Mouse (Mus musculus) midbrain, embryonic 11.5 days (tissue): ENCODE data around the gene Chd9. TPM values are rescaled to one million over a fixed set of nuclear protein-coding genes. Genes with fewer than 3 reads are reported as not detected.

Experiments used
- ATAC-seq: fragments of 200-750 bp; cut with Nextera tagmentation; 2 replicates; pipeline ENCODE4 v1.8.0; 2017; ENCODE audit warnings: moderate TSS enrichment, moderate library complexity; ENCODE audit not compliant: low FRiP score
- DNase-seq: peaks from one replicate; pipeline ENCODE4 v3.0.0; 2015; ENCODE audit warnings: low spot score; ENCODE audit errors: missing footprints
- H3K27ac ChIP-seq: fragments of 300-500 bp; sonication (generic); 2 replicates; pipeline ENCODE4 v1.5.1; 2014; ENCODE audit warnings: low read depth, low read length
- H3K27me3 ChIP-seq: fragments of 300-500 bp; sonication (generic); 2 replicates; pipeline ENCODE4 v1.6.1; 2014; ENCODE audit warnings: mild to moderate bottlenecking, low read length, moderate library complexity, mixed read lengths; ENCODE audit not compliant: control insufficient read depth, insufficient read depth
- H3K36me3 ChIP-seq: fragments of 300-500 bp; sonication (generic); 2 replicates; pipeline ENCODE4 v1.6.1; 2014; ENCODE audit warnings: mild to moderate bottlenecking, low read length, moderate library complexity, mixed read lengths; ENCODE audit not compliant: control insufficient read depth, insufficient read depth
- H3K4me1 ChIP-seq: fragments of 300-500 bp; sonication (generic); 2 replicates; pipeline ENCODE4 v1.6.1; 2014; ENCODE audit warnings: low read length; ENCODE audit not compliant: control insufficient read depth, insufficient read depth
- H3K4me2 ChIP-seq: fragments of 300-500 bp; sonication (generic); 2 replicates; pipeline ENCODE4 v1.6.1; 2014; ENCODE audit warnings: mild to moderate bottlenecking, moderate library complexity
- H3K4me3 ChIP-seq: fragments of 300-500 bp; sonication (generic); 2 replicates; pipeline ENCODE4 v1.5.1; 2014; ENCODE audit warnings: low read depth, low read length
- H3K9ac ChIP-seq: fragments of 300-500 bp; sonication (generic); 2 replicates; pipeline ENCODE4 v1.6.1; 2014; ENCODE audit warnings: low read length
- H3K9me3 ChIP-seq: fragments of 300-500 bp; sonication (generic); 2 replicates; pipeline ENCODE4 v1.6.1; 2016; ENCODE audit warnings: low read length; ENCODE audit not compliant: control insufficient read depth
- WGBS: fragments of 180-500 bp; shearing (Covaris S2); extraction: QIAGEN DNeasy Blood & Tissue Kit; methylation state at CpG from one replicate; pipeline ENCODE4 v1.1.7; 2014; 5-methylcytosine and 5-hydroxymethylcytosine counted together
- polyA plus RNA-seq: library from polyadenylated mRNA; unstranded; fragments of >200 nt; fragmentation: Nextera tagmentation; extraction: Ambion mirVana; gene quantifications from 2 replicates; pipeline ENCODE4 v1.2.1, GENCODE M21; 2014

Gene Chd9
- polyA plus RNA-seq, 1 experiment from 2014 or later, result 35.8 TPM

GRCm38 (mm10) chr8:90862038-90862437 lies 33.9 kb downstream of the Chd9 start:
- no peaks in the 10 kb centered on the region for H3K27me3 ChIP-seq
- ATAC-seq (peak; percentile 94), DNase-seq (peak; percentile 95)
- 2% methylated on average over 9 of the region's 9 CpGs for WGBS
- peak overlapping the region; percentile 76 for H3K27ac ChIP-seq
- peaks cover 18% of the 10 kb centered on the region for H3K4me1 ChIP-seq
- no peaks in the 10 kb centered on the region for H3K9me3 ChIP-seq
- no peaks in the 10 kb centered on the region for H3K36me3 ChIP-seq
- peak overlapping the region; percentile 25; the same call in 1 of the 2 replicates for H3K4me2 ChIP-seq
- no peak overlapping the region for H3K4me3 ChIP-seq
- H3K9ac ChIP-seq, result 0 out of 2 replicates have a peak overlapping the region, but pooled peaks have one; percentile 21

- WGBS, result 96% methylated on average over 2 of the region's 2 CpGs
- H3K36me3 ChIP-seq, result no peaks in the 10 kb centered on the region
- no peak overlapping the region for H3K4me2 ChIP-seq
- no peaks in the 10 kb centered on the region for H3K27me3 ChIP-seq
- H3K9ac ChIP-seq, result no peak overlapping the region
- no peaks in the 10 kb centered on the region for H3K9me3 ChIP-seq
- DNase-seq, result no peak
- H3K4me1 ChIP-seq, result peaks cover 30% of the 10 kb centered on the region
- ATAC-seq, result no peak
- no peak overlapping the region for H3K27ac ChIP-seq
- H3K4me3 ChIP-seq, result no peak overlapping the region
Observed at GRCm38 (mm10) chr8:90867061-90867460, 38.9 kb downstream of the Chd9 start.

- Histone ChIP-seq H3K9ac (no peak overlapping the region), H3K4me1 (peaks cover 23% of the 10 kb centered on the region), H3K9me3 (no peaks in the 10 kb centered on the region), H3K36me3 (no peaks in the 10 kb centered on the region), H3K27ac (no peak overlapping the region), H3K27me3 (no peaks in the 10 kb centered on the region), H3K4me3 (no peak overlapping the region), H3K4me2 (no peak overlapping the region)
- ATAC-seq (no peak), DNase-seq (no peak)
- 88% methylated on average over 4 of the region's 4 CpGs for WGBS
Observed at GRCm38 (mm10) chr8:90867911-90868310, 39.8 kb downstream of the Chd9 start.

GRCm38 (mm10) chr8:90868334-90868733 lies 40.2 kb downstream of the Chd9 start:
- 77% methylated on average over 4 of the region's 4 CpGs for WGBS
- Histone ChIP-seq H3K9me3 (no peaks in the 10 kb centered on the region), H3K27me3 (no peaks in the 10 kb centered on the region), H3K4me3 (no peak overlapping the region), H3K4me1 (peaks cover 23% of the 10 kb centered on the region), H3K9ac (no peak overlapping the region), H3K36me3 (no peaks in the 10 kb centered on the region), H3K27ac (no peak overlapping the region), H3K4me2 (no peak overlapping the region)
- ATAC-seq (no peak), DNase-seq (no peak)

GRCm38 (mm10) chr8:90869071-90869919 lies 41.1 kb downstream of the Chd9 start:
- ATAC-seq (peak; percentile 28), DNase-seq (peak; percentile 91)
- Histone ChIP-seq H3K36me3 (no peaks in the 10 kb centered on the region), H3K4me2 (peak overlapping the region; percentile 32; the same call in 1 of the 2 replicates), H3K9me3 (no peaks in the 10 kb centered on the region), H3K9ac (peak overlapping the region; percentile 48; the same call in 1 of the 2 replicates), H3K4me1 (peaks cover 23% of the 10 kb centered on the region), H3K27ac (peak overlapping the region; percentile 46), H3K4me3 (no peak overlapping the region), H3K27me3 (no peaks in the 10 kb centered on the region)
- WGBS, result 48% methylated on average over 18 of the region's 18 CpGs

- peaks cover 23% of the 10 kb centered on the region for H3K4me1 ChIP-seq
- 8% methylated on average over 22 of the region's 22 CpGs for WGBS
- no peaks in the 10 kb centered on the region for H3K9me3 ChIP-seq
- H3K4me3 ChIP-seq, result no peak overlapping the region
- peak overlapping the region; percentile 32; the same call in 1 of the 2 replicates for H3K4me2 ChIP-seq
- peak overlapping the region; percentile 48 for H3K9ac ChIP-seq
- H3K27ac ChIP-seq, result peak overlapping the region; percentile 73
- no peaks in the 10 kb centered on the region for H3K36me3 ChIP-seq
- ATAC-seq (peak; percentile 88), DNase-seq (peak; percentile 94)
- no peaks in the 10 kb centered on the region for H3K27me3 ChIP-seq
Observed at GRCm38 (mm10) chr8:90869920-90870777, 42.0 kb downstream of the Chd9 start.

- H3K9ac ChIP-seq, result no peak overlapping the region
- no peaks in the 10 kb centered on the region for H3K36me3 ChIP-seq
- H3K4me2 ChIP-seq, result no peak overlapping the region
- peaks cover 32% of the 10 kb centered on the region for H3K4me1 ChIP-seq
- DNase-seq (no peak), ATAC-seq (no peak)
- WGBS, result 82% methylated on average over 6 of the region's 6 CpGs
- no peaks in the 10 kb centered on the region for H3K9me3 ChIP-seq
- H3K4me3 ChIP-seq, result no peak overlapping the region
- no peak overlapping the region for H3K27ac ChIP-seq
- no peaks in the 10 kb centered on the region for H3K27me3 ChIP-seq
Observed at GRCm38 (mm10) chr8:90871375-90872080, 43.4 kb downstream of the Chd9 start.

GRCm38 (mm10) chr8:90873051-90873450 lies 44.9 kb downstream of the Chd9 start:
- H3K4me3 ChIP-seq, result no peak overlapping the region
- WGBS, result 91% methylated on average over 4 of the region's 4 CpGs
- DNase-seq, result no peak
- no peak overlapping the region for H3K4me2 ChIP-seq
- no peak overlapping the region for H3K27ac ChIP-seq
- no peak overlapping the region for H3K9ac ChIP-seq
- H3K36me3 ChIP-seq, result no peaks in the 10 kb centered on the region
- no peaks in the 10 kb centered on the region for H3K9me3 ChIP-seq
- peaks cover 46% of the 10 kb centered on the region for H3K4me1 ChIP-seq
- H3K27me3 ChIP-seq, result no peaks in the 10 kb centered on the region
- ATAC-seq, result no peak
